In the genomic region with DNA sequence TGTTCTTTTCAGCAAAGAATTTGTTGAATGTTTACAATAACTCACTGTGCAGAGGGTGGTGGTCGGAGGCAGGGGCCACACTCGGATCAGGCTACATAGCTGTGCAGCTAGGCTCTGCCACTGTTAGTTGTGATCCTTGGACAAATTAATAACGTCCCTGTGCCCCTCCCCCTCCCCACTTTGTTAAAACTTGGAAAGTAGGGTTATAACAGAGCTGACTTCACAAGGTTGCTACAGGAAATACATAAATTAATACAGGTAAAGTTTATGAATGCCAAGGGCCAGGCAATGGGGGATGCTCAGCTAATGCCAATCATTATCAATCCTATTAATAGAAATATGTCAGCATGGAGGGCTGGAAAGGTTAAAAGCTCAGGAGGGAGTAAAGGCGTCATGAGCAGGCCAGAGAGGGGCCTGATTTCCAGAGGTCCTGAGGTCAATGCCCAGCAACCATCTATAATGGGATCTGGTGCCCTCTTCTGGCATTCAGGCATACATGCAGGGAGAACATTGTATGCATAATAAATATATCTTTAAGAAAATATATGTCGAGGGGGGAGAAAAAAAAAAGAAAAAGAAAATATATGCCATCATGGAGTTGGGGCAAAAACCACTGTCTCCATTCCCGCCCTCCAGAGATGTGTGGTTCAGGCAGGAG, we compare ENCODE assay signal across 15 mouse cellular contexts. TPM values are rescaled to one million over a fixed set of nuclear protein-coding genes. Genes with fewer than 3 reads are reported as not detected.
DNase-seq lines count a peak whose midpoint lies in the region; ATAC-seq and TF ChIP-seq lines count a peak whose summit lies in the region.
"Had no signal": no experiment of that assay in that cellular context is flagged by ENCODE, and none has a peak within 500 bp of the region (broad histone marks: within the 10 kb centered on the region; RNA-seq: fewer than 3 reads in every experiment).

No protein-coding gene starts in this region.

- no peak for ATAC-seq in forebrain, postnatal 0 days
- ATAC-seq in liver, postnatal 0 days = no peak
- no peak for ATAC-seq in liver, embryonic 11.5 days (replicated peaks; ENCODE audit: low FRiP score)
- ATAC-seq in erythroid progenitor cell, adult 5-6 weeks (replicated peaks; ENCODE audit: low FRiP score, poor library complexity, severe bottlenecking) = no peak
- ATAC-seq: activated CD4-positive, CD25-positive, alpha-beta regulatory T cell, adult 4 months had no signal

- H3K9ac ChIP-seq in forebrain, postnatal 0 days = no peak overlapping the region
- no peak overlapping the region for H3K9ac ChIP-seq in liver, postnatal 0 days (replicated peaks)
- H3K9ac ChIP-seq in liver, embryonic 11.5 days (ENCODE audit: low read depth, low read length) = no peak overlapping the region
- H3K9ac ChIP-seq in ES-Bruce4 (ENCODE audit: low read depth, poor library complexity, severe bottlenecking) = no peak overlapping the region
- H3K9ac ChIP-seq: heart, embryonic 15.5 days; hindbrain, embryonic 15.5 days; liver, embryonic 13.5 days had no signal

- peaks cover 5% of the 10 kb centered on the region for H3K4me1 ChIP-seq in forebrain, postnatal 0 days (ENCODE audit: insufficient read depth)
- H3K4me1 ChIP-seq in forebrain, embryonic 10.5 days = peaks cover 40% of the 10 kb centered on the region
- peaks cover 9% of the 10 kb centered on the region for H3K4me1 ChIP-seq in liver, postnatal 0 days (ENCODE audit: insufficient read depth)
- peaks cover 7% of the 10 kb centered on the region; the same call in 1 of the 2 replicates for H3K4me1 ChIP-seq in liver, embryonic 11.5 days (replicated peaks; ENCODE audit: control insufficient read depth, insufficient read depth, low read length)
- no peaks in the 10 kb centered on the region for H3K4me1 ChIP-seq in ES-Bruce4 (ENCODE audit: control insufficient read depth, insufficient read depth, low read length)

- no peak for TF ChIP-seq POLR2A in ES-Bruce4 (IDR thresholded peaks at IDR 0.05; ENCODE audit: insufficient read depth, low read length)

- H3K4me3 ChIP-seq in forebrain, postnatal 0 days (ENCODE audit: low read depth, low read length) = no peak overlapping the region
- no peak overlapping the region for H3K4me3 ChIP-seq in forebrain, embryonic 10.5 days
- no peak overlapping the region for H3K4me3 ChIP-seq in liver, postnatal 0 days (ENCODE audit: low read depth, low read length)
- H3K4me3 ChIP-seq in liver, embryonic 11.5 days (ENCODE audit: low read depth, low read length) = no peak overlapping the region
- no peak overlapping the region for H3K4me3 ChIP-seq in ES-Bruce4 (ENCODE audit: low read depth, low read length)
- H3K4me3 ChIP-seq: heart, embryonic 15.5 days; hindbrain, embryonic 15.5 days; liver, embryonic 13.5 days had no signal

- no peaks in the 10 kb centered on the region for H3K27me3 ChIP-seq in forebrain, postnatal 0 days (ENCODE audit: insufficient read depth, low read length)
- H3K27me3 ChIP-seq in forebrain, embryonic 10.5 days (ENCODE audit: poor library complexity, severe bottlenecking) = peaks cover 69% of the 10 kb centered on the region
- peaks cover 16% of the 10 kb centered on the region for H3K27me3 ChIP-seq in liver, postnatal 0 days (ENCODE audit: insufficient read depth, low read length)
- peaks cover 30% of the 10 kb centered on the region for H3K27me3 ChIP-seq in liver, embryonic 11.5 days (replicated peaks; ENCODE audit: control insufficient read depth, insufficient read depth, low read length)
- H3K27me3 ChIP-seq in ES-Bruce4 (ENCODE audit: control insufficient read depth, insufficient read depth, low read length, poor library complexity, severe bottlenecking) = no peaks in the 10 kb centered on the region

- no peak overlapping the region for H3K4me2 ChIP-seq in forebrain, postnatal 0 days (ENCODE audit: low read depth)
- H3K4me2 ChIP-seq in liver, postnatal 0 days (ENCODE audit: low read depth, low read length) = no peak overlapping the region
- no peak overlapping the region for H3K4me2 ChIP-seq in liver, embryonic 11.5 days
- H3K4me2 ChIP-seq: heart, embryonic 15.5 days; liver, embryonic 13.5 days; midbrain, embryonic 11.5 days had no signal

- 69% methylated on average over 6 of the region's 6 CpGs for WGBS in forebrain, postnatal 0 days
- WGBS in forebrain, embryonic 10.5 days = 65% methylated on average over 6 of the region's 6 CpGs
- 50% methylated on average over 6 of the region's 6 CpGs for WGBS in liver, postnatal 0 days (ENCODE audit: insufficient replicate concordance)
- WGBS in liver, embryonic 11.5 days = 53% methylated on average over 6 of the region's 6 CpGs

- no peak for TF ChIP-seq EP300 in liver, postnatal 0 days (IDR thresholded peaks at IDR 0.05; ENCODE audit: low read depth)
- no peak for TF ChIP-seq EP300 in ES-Bruce4 (IDR thresholded peaks at IDR 0.05; ENCODE audit: insufficient read depth, low read depth, low read length)

- H3K27ac ChIP-seq in forebrain, postnatal 0 days (ENCODE audit: low read depth, low read length) = no peak overlapping the region
- H3K27ac ChIP-seq in forebrain, embryonic 10.5 days = no peak overlapping the region
- H3K27ac ChIP-seq in liver, postnatal 0 days (ENCODE audit: low read depth) = no peak overlapping the region
- no peak overlapping the region for H3K27ac ChIP-seq in liver, embryonic 11.5 days (ENCODE audit: low read depth, low read length)
- H3K27ac ChIP-seq in ES-Bruce4 (ENCODE audit: insufficient read depth, low read length) = no peak overlapping the region
- H3K27ac ChIP-seq: heart, embryonic 15.5 days; hindbrain, embryonic 15.5 days; liver, embryonic 13.5 days had no signal

- H3K9me3 ChIP-seq in forebrain, postnatal 0 days (ENCODE audit: low read length) = no peaks in the 10 kb centered on the region
- no peaks in the 10 kb centered on the region for H3K9me3 ChIP-seq in forebrain, embryonic 10.5 days
- no peaks in the 10 kb centered on the region for H3K9me3 ChIP-seq in liver, postnatal 0 days (ENCODE audit: low read length)
- H3K9me3 ChIP-seq in liver, embryonic 11.5 days (ENCODE audit: control insufficient read depth, low read length) = no peaks in the 10 kb centered on the region
- no peaks in the 10 kb centered on the region for H3K9me3 ChIP-seq in ES-Bruce4 (replicated peaks; ENCODE audit: control insufficient read depth, insufficient read depth, low read length, poor library complexity, severe bottlenecking)
- H3K9me3 ChIP-seq: heart, embryonic 15.5 days; hindbrain, embryonic 15.5 days; liver, embryonic 13.5 days had no signal

- TF ChIP-seq CTCF in forebrain, postnatal 0 days (IDR thresholded peaks at IDR 0.05; ENCODE audit: low read depth) = peak; percentile 59
- TF ChIP-seq CTCF in liver, postnatal 0 days (IDR thresholded peaks at IDR 0.05; ENCODE audit: low read depth) = peak; percentile 53
- TF ChIP-seq CTCF in ES-Bruce4 (IDR thresholded peaks at IDR 0.05; ENCODE audit: low read depth, low read length) = peak; percentile 19

- no peaks in the 10 kb centered on the region; the same call in 1 of the 2 replicates for H3K36me3 ChIP-seq in forebrain, postnatal 0 days (ENCODE audit: insufficient read depth)
- H3K36me3 ChIP-seq in forebrain, embryonic 10.5 days (replicated peaks) = no peaks in the 10 kb centered on the region
- H3K36me3 ChIP-seq in liver, postnatal 0 days (replicated peaks; ENCODE audit: insufficient read depth, low read length) = no peaks in the 10 kb centered on the region
- no peaks in the 10 kb centered on the region for H3K36me3 ChIP-seq in liver, embryonic 11.5 days (ENCODE audit: control insufficient read depth, insufficient read depth, low read length)
- H3K36me3 ChIP-seq in ES-Bruce4 (ENCODE audit: control insufficient read depth, insufficient read depth, low read length, poor library complexity, severe bottlenecking) = no peaks in the 10 kb centered on the region
- H3K36me3 ChIP-seq: heart, embryonic 15.5 days; hindbrain, embryonic 15.5 days; liver, embryonic 13.5 days had no signal

- DNase-seq in forebrain, postnatal 0 days = no peak
- no peak for DNase-seq in forebrain, embryonic 10.5 days (ENCODE audit: extremely low spot score, low spot score)
- no peak for DNase-seq in liver, postnatal 0 days
- DNase-seq in liver, embryonic 11.5 days (ENCODE audit: low spot score) = no peak
- peak; percentile 10 for DNase-seq in mesoderm, embryonic 11.5 days (ENCODE audit: low read depth, low spot score)
- DNase-seq: cerebellum, postnatal 36 days; gastrocnemius, postnatal 14 days; liver, embryonic 13.5 days had no signal

RNA-seq across cellular contexts. Expression of a gene that starts 13.6 kb away (rescaled TPM):
- total RNA-seq in forebrain, postnatal 0 days (2014; rRNA removed) = 10.7 and 12.5 TPM in 2 replicates
- polyA plus RNA-seq in forebrain, postnatal 0 days (2015; fragmentation: Nextera tagmentation; extraction: Ambion mirVana) = 12.3 and 21.7 TPM in 2 replicates
- polyA plus RNA-seq in forebrain, embryonic 10.5 days (2016; fragmentation: Nextera tagmentation; extraction: Ambion mirVana) = 0.07 TPM in 1 of 2 replicates, not detected in the other
- not detected in 2 replicates for polyA plus RNA-seq in liver, postnatal 0 days (2015; fragmentation: Nextera tagmentation; extraction: Ambion mirVana)
- 0.05 and 0.08 TPM in 2 replicates for polyA plus RNA-seq in liver, embryonic 11.5 days (2014; fragmentation: Nextera tagmentation; extraction: Ambion mirVana)
- not detected in 2 replicates for polyA plus RNA-seq in ES-Bruce4 (2011; ENCODE audit: insufficient read depth, insufficient read length, low read depth, missing spikeins)
- not detected in 2 replicates for total RNA-seq in erythroid progenitor cell, adult 5-6 weeks (2015; ENCODE audit: low replicate concordance)
- total RNA-seq in erythroid progenitor cell, adult 5-6 weeks (2017; ENCODE audit: low replicate concordance) = not detected in 2 replicates
- total RNA-seq: gastrocnemius, postnatal 14 days had no signal
- polyA plus RNA-seq: heart, embryonic 15.5 days; kidney, embryonic 16.5 days; liver, embryonic 13.5 days had no signal

RNA-seq across cellular contexts. Expression of a gene that starts 29.8 kb away (rescaled TPM):
- 53.1 and 62.9 TPM in 2 replicates for total RNA-seq in forebrain, postnatal 0 days (2014; rRNA removed)
- polyA plus RNA-seq in forebrain, postnatal 0 days (2015; fragmentation: Nextera tagmentation; extraction: Ambion mirVana) = 28.4 and 38.1 TPM in 2 replicates
- polyA plus RNA-seq in forebrain, embryonic 10.5 days (2016; fragmentation: Nextera tagmentation; extraction: Ambion mirVana) = 39.1 and 40.4 TPM in 2 replicates
- 4.4 and 4.7 TPM in 2 replicates for polyA plus RNA-seq in liver, postnatal 0 days (2015; fragmentation: Nextera tagmentation; extraction: Ambion mirVana)
- 23.8 and 28.1 TPM in 2 replicates for polyA plus RNA-seq in liver, embryonic 11.5 days (2014; fragmentation: Nextera tagmentation; extraction: Ambion mirVana)
- 21.2 and 23.5 TPM in 2 replicates for polyA plus RNA-seq in ES-Bruce4 (2011; ENCODE audit: insufficient read depth, insufficient read length, low read depth, missing spikeins)
- 8.6 and 9.2 TPM in 2 replicates for total RNA-seq in erythroid progenitor cell, adult 5-6 weeks (2015; ENCODE audit: low replicate concordance)
- total RNA-seq in erythroid progenitor cell, adult 5-6 weeks (2017; ENCODE audit: low replicate concordance) = 5.8 and 16.4 TPM in 2 replicates

RNA-seq across cellular contexts. Expression of a gene that starts 44.5 kb away (rescaled TPM):
- 20.1 and 21.8 TPM in 2 replicates for total RNA-seq in forebrain, postnatal 0 days (2014; rRNA removed)
- polyA plus RNA-seq in forebrain, postnatal 0 days (2015; fragmentation: Nextera tagmentation; extraction: Ambion mirVana) = 6.6 and 8.5 TPM in 2 replicates
- 0.15 TPM in 1 of 2 replicates, not detected in the other for polyA plus RNA-seq in forebrain, embryonic 10.5 days (2016; fragmentation: Nextera tagmentation; extraction: Ambion mirVana)
- not detected in 2 replicates for polyA plus RNA-seq in liver, postnatal 0 days (2015; fragmentation: Nextera tagmentation; extraction: Ambion mirVana)
- polyA plus RNA-seq in liver, embryonic 11.5 days (2014; fragmentation: Nextera tagmentation; extraction: Ambion mirVana) = not detected in 2 replicates
- 0.99 and 1.1 TPM in 2 replicates for polyA plus RNA-seq in ES-Bruce4 (2011; ENCODE audit: insufficient read depth, insufficient read length, low read depth, missing spikeins)
- not detected in 2 replicates for total RNA-seq in erythroid progenitor cell, adult 5-6 weeks (2015; ENCODE audit: low replicate concordance)
- total RNA-seq in erythroid progenitor cell, adult 5-6 weeks (2017; ENCODE audit: low replicate concordance) = 0.53 TPM in 1 of 2 replicates, not detected in the other
- polyA plus RNA-seq: liver, embryonic 13.5 days had no signal

Comparison
In these comparisons a context has a peak if more than half of its experiments do, and no peak if none do; other contexts are left out.
1. RNA of a gene that starts 13.6 kb away (polyA plus RNA-seq): 12.3 to 21.7 TPM in forebrain, postnatal 0 days; 0.07 TPM in forebrain, embryonic 10.5 days, 0.05 to 0.08 TPM in liver, embryonic 11.5 days, not detected in liver, postnatal 0 days and not detected in ES-Bruce4; every median in the first group is over 10 times any median in the second.
2. Peak in every context shown above with its lines, with median percentiles within 50 percentile points of each other: CTCF ChIP-seq.